Mouse (Mus musculus) retina, adult 2 months (tissue): ENCODE data around the gene Pip4k2c.

Experiments used
- DNase-seq: peaks from one replicate; pipeline ENCODE4 v3.0.0-alpha.2; 2012; ENCODE audit warnings: low read depth, low spot score

Gene Pip4k2c

DNA sequence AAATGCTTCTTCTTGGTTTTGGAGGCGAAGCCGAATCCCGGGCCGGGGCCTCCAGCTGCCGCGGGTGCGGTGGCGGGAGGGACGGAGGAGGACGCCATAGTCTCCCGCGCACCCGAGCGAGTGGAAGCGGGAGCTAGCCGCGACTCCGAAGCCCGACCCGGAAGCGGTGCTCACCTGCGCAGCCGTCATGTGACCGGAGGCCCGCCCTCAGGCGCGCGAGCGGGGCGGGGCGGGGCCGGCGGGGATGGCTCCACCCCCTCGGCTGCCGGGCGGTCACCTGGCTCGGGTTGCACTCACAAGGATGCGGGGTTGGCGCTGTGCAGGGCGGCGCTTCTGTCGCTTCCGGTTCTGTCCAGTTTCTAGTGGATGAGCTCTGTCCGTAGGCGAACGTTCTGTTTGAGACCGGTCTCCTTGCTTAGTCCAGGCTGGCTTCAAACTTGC, at the start of gene Pip4k2c:
TSS of gene Pip4k2c (minus strand) at position 172 of the 441 bp plus-strand sequence.
- DNase-seq = peak; percentile 79

DNA sequence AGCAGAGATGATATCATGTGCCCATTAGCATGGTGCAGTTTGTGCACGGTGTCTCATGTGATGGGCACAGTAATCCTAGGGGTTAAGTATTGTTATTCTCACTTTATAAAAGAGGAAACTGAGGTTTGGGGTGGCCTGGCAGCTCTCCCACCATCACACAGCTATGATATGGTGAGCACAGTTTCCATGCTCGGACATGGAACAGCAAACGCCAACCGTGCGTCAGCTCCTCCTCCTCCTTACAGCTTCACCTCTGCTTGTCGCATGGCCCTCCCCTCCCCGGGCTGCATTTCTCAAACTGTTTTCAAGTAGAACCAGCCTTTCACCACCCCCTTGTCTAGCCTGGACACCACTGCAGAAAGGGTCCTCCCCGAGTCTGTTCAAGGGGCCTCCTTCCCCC, 47.1 kb upstream of the Pip4k2c start:
- no peak for DNase-seq

DNA sequence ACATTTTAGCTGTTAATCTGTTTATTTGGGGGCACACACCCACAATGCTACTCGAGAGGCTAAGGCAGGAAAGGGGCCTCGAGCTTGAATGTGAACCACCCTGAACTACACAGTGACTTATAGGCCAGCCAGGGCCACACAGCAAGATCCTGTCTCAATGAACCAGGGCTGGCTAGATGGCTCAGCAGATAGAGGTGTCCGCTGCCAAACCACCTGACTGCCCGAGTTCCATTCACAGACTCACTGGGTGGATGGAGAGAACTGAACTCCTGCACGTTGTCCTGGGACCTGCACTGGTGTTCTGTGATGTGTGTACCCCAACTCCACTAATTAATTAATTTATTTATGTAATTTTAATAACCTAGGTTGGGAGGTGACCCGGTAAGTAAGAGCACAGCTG, 46.4 kb upstream of the Pip4k2c start:
- DNase-seq = no peak

DNA sequence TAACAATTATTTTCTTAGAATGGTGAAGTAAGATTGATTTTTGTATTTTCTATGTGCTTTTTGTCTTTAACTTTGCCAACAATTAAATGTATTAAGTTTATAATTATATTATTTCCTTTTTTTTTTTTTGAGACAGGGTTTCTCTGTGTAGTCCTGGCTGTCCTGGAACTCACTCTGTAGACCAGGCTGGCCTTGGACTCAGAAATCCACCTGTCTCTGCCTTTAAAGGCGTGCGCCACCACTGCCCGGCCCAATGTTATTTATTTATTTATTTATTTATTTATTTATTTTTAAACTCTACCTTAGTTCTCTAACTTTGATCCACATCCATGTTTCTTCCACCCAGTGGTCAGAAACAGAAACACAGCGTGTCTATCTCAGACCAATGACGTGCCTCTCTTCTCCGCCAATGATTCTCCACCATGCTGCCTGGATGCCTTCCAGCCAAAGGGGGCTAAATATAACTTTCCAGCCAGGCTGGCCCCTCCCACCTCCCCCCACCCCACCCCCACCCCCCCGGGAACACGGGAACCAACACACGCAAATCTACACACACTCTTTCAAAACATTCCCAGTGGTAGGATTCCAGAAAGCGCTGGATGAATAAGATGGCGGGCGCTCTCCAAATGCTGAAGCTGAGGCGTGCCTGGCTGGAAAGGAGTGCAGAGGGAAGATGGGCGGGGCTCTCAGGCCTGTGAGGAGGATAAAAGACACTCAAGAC, 44.4 kb upstream of the Pip4k2c start:
- no peak for DNase-seq

DNA sequence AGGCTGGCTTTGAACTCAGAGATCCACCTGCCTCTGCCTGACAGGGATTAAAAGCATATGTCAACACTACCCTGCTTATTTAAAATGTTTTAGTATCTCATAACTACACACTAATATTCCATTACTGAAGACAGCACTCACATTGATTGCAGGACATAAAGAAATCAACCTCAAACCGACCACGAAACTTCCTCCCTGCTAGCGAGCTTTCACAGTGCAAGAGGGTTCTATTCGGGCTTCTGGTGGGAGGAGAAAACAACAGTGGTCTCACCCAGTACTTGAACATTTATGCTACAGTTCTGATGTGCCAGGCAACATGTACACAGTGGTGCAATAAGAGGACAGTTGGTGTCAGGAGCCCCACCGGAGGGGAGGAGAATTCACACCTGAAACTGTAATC, 39.4 kb upstream of the Pip4k2c start:
- no peak for DNase-seq

DNA sequence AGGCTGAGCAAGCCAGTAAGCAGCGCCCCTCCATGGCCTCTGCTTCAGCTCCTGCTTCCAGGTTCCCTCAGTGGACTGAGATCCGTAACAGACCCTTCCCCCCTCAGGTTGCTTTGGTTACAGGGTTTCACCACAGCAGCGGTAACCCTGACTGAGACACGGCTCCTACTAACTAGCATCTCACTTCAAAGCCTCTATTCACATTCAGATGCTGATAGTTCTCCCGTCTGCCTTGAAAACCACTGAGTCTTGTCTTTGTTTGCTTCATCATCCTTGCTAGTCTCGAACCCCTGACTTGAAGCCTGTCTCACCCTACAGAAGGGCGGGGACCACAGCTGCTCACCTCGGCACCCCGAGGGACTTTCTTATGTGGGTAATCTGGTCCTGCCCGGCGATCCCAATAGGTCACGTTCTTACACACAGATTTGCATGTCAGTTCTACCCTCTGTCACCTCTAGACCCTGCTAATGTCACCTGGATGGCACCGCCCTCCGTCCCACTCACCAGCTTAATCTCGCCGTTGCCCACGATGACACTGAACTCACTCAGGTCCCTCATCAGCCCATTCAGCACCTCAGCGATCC, 26.9 kb upstream of the Pip4k2c start:
- DNase-seq = no peak

DNA sequence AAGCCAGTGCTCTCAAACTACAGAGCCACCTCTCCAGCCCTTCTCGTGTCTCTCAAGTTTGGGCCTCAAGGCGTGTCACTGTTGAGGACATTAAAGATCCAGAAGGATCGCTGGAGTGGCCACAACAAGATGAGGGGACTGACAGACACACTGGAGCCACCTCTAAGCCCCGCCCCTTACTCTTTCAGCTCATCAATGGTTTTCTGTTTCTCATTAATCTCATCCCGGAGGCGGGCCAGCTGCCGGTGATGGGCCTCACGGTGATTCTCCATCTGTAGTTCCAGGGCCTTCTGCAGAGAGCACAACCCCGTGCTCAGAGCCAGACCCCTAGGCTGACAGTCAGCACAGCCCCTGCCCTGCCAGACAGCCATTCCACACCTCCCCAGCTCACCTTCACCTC, 25.2 kb upstream of the Pip4k2c start:
- DNase-seq = no peak

DNA sequence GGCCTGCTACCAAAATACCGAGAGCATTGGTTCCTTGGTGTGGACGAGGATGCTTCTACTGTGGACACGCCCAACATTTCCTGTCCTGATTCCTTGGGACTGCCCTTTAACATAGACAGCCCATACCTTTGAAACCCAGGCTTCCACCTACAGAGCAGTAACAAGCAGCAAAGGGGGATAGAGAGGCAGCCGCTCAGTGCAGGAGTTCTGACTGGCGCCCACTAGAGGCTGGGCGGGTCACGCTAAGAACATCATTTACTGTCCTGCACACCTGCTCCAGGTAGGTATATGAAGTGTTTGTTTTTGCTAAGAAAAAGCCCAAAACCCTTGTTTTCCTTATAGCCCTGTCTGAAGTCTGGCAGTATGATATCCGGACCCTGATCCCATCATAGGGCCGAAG, 21.8 kb upstream of the Pip4k2c start:
- no peak for DNase-seq

DNA sequence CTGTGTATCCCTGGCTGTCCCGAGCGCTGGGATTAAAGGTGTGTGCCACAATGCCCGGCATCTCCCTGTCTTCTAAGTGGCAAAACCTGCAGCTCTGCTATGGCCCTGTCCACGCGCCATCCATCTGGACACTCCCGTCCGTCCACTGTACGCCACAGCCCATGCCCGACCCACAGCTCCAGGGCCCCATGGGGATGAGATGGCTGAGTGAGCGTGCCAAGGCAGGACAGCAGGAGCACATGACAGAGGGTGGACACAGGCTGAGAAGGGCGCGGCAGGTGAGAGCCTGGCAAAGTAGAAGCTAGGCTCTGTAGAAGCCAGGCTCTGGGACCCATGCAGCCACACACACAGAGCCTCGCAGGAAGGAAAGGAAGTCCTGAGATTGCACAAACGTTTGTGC, 20.4 kb upstream of the Pip4k2c start:
- DNase-seq = no peak

DNA sequence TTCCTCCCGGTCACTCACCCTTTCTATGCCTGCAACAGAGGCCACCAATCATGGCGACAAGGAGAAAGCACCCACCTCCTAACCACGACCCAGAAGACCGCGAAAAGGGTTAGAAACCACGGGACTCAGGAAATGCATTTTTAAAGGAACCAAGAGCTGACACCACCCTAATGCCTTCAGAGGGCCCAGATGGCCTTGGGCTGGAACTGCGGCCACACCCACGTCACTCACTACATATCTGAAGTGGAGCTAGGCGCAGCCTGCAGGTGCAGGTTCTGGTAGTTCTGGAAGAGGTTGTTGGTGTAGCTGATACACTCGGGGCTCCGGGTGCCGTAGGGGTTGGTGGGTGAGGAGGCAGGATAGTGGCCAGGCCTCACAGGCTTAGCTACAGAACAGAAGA, 19.3 kb upstream of the Pip4k2c start:
- no peak for DNase-seq

DNA sequence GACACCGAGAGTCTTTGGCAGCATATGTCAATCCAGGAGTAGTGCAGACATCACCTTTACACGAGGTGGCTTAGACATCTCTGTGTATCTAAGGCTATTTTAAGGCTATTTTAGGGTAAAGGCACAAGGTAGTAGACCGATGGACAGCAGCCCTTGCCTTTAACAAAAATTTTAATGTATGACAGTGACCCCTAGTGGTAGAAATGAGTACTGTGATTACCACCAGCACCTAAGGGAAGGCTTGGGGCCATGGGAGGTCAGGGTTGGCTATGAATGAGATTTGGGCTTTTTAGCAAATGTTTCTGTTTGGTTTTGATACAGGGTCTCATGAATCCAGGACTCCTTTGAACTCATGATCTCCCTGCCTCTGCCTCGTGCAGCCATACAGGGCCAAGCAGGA, 17.5 kb upstream of the Pip4k2c start:
- peak; percentile 62 for DNase-seq

DNA sequence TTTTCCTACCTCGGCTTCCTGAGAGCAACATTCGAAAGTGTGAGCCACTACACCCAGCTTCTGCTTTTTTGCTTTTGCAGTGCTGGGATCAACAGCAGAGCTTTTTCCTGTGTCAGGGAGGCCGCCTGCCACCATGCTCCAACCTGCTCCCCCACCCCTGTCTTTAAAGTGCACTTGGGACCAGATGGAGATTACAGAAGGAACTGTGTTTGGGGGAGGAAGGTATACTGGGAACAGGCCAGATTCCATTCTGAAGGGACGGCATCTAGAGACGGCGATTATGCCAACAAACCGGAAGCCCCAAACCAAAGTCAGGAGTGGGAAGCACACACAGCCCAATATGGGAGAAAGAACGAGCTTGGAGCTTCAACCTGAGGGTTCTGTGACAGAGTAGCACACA, 15.8 kb upstream of the Pip4k2c start:
- DNase-seq = no peak

DNA sequence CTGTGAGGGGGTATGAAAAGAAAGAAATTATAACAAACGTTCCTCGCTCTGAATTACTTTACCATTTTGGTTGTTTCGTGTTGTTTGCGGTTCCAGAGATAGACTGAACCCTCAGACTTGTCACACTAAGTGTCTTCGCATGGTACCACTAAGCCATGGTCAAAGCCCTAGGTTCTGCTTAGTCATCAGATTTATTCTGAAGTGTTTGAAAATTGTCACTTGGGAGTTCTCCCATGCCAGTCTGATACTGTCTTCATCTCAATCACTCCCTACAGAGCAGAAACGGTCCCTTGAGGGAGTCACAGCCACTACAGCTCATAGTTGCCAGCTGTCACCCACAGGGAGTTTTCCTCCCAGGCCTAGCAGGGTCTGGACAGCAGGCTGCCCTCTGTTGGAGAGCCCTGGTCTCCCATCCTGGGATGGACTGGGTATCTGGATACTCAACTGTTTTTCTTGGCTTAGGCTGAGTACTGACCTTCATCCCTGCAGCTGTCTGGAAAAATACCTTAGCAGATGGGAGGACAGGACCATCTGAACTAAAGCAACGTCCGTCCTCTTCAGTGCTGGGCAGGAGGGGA, 15.0 kb upstream of the Pip4k2c start:
- no peak for DNase-seq

DNA sequence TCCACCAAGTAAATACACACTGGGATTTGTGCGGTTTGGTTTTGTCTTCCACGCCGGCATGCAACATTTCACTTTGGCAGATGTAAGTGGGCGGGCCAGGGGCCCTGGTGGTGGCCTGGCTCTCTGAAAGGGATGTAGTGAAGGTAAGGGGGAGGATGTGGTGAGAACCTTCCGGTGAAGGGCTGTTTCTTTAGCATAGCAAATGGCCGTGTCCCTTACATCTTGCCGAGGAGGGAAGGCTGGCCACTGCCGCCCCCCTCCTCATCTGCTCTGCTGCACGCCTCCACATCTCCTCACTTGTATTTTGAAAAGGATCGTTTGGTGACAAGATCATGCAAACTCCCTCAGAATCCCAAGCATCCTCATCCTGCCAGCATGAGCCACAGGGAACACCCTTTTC, 14.3 kb upstream of the Pip4k2c start:
- DNase-seq = no peak

DNA sequence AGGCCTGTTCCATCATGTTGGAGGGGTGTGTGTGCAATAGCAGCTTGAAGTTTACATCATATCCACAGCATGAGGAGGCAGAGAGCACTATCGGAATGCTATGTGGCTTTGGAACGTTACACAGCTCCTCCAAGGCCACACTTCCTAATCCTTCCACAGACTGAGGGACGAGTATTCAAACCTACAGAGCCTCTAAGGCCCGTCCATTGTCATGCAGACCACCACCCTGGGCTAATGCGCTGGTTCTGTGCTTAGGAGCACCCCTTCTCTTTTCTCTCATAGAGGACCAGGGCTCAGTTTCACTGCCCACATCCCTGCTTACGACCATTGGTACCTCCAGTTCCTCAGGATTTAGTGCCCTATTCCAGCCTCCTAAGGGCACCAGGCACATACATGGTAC, 13.8 kb upstream of the Pip4k2c start:
- no peak for DNase-seq

DNA sequence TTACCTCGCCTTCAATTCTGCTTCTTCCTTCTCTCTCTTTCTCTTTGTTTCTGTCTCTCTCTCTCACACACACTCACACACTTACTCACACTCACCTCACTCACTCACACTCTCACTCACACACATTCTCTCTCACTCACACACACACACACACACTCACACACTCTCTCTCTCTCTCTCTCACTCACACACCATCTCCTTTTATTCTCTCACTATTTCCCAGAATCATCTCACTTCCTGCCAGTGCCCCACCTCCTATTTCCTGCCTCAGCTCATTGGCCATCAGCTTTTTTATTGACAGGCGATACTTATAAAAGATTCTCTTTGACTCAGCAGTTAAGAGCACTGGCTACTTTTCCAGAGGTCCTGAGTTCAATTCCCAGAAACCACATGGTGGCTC, 7.0 kb upstream of the Pip4k2c start:
- DNase-seq = no peak

DNA sequence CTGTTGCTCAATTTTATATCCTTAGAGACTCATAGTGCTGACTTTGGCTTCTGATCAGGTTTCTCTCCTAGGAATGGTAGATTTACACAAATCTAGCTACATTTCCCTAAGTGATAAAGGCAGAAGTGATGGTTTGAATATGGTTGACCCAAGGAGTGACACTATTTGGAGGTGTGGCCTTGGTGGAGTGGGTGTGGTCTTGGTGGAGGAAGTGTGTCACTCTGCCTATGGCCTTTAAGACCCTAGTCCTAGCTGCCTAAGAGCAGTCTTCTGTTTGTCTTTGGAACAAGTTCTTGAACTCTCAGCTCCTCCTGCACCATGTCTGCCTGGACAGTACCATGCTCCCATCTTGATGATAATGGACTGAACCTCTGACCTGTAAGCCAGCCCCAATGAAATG, 5.8 kb upstream of the Pip4k2c start:
- DNase-seq = no peak

DNA sequence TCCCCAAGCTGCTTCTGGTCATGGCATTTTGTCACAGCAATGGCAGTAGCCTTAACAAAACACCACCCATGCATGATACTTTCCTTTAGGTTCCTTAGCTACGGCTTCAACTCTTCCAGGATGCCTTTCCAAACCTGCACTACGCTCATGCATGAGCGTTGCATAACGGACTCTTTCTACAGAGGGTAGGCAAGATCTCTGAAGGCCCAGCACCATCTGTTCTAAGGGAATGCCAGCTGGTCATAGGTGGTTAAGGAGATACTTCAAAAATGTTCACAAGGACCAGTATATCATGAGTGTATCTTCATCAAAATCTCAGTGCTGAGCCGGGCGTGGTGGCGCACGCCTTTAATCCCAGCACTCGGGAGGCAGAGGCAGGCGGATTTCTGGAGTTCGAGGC, 5.1 kb upstream of the Pip4k2c start:
- DNase-seq = no peak

DNA sequence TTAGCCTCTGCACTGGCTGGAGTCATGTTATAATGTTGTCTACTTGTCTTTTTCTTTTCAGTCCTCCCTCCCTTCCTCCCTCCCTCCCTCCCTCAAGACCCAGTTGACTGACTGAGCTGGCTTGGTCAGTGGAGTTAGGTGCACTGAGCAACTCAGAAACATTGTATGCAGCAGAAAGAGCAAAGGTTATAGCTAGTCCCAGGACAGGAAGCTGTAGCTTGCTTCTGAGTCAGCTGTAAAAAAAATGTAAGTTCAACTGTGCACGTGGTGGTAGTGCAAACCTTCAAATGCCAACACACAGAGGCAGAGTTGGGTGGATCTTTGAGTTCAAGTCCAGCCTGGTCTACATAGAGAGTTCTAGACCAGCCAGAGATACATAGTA, 3.0 kb upstream of the Pip4k2c start:
- no peak for DNase-seq

DNA sequence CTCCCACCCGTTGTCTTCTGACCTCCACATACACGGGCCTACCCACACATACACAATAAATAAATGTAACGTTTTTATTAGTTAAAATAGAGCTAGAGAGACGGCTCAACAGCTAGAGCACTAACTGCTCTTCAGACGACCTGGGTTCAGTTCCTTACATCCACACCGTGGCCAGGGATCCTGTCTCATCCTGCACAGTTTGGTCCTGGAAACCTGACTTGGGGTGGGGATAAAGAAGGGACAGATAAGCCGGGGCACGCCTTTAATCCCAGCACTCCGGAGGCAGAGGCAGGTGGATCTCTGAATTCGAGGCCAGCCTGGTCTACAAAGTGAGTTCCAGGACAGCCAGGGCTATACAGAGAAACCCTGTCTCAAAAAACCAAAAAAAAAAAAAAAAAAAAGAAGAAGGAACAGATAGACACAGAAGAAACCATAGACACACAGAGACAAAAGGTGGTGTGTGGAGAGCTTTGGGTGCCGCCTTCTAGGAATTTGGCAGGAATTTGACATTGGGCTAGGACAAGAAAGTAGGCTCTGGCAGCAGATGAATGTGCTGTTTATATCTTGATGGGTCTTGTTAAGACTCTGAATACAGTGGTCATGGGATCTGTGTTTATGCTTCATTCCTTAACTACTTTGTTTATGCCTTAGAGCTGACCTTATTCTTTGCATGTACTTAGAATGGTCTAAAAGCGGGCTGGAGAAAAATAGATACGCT, 2.5 kb upstream of the Pip4k2c start:
- DNase-seq = no peak

DNA sequence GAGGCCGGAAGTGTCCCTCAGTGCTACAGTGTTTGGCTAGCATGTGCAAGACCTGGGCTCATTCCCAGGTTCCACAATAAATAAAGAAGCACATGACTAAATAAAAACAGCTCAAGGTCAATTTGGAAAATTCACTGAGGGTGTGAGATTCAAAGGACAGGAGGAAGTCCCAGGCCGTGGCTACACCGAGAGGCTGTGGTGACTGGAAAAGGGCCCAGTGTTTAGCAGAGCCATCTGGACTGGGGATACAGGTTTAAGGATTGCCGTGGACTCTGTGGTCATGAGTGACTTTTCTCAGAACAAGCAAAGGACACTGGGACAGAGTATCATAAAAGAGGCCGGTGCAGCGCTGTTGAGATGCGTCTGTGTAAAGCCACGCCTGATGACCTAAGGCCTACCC, 1.9 kb upstream of the Pip4k2c start:
- no peak for DNase-seq

DNA sequence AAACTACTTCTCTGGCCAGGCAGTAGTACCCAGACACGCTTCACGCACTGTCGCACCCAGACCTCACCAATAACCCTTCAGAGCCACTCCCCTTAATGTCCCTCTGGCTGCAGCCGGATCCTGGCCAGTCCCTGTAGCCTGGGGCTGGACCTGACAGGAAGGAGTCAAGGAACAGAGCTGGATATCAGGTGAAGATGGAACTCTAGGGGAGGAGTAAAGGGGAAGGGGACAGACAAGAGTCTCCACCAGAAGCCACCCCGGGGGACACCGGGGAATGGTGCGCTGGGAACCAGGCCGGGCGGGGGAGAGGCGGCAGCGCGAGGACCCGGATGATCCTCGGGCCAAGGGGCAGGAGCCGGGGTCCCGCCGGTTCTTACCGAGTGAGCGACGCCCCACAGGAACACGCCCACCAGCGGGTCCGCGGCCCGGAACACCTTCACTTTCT, 402 bp downstream of the Pip4k2c start:
- no peak for DNase-seq
